Mouse (Mus musculus) layer of hippocampus, adult 2 months (tissue): ENCODE measurements at regions not wholly inside any gene's neighbourhood (a gene's known extent, or its start where the extent isn't known, plus 50 kb on each side); places are given as distances from the start of the nearest gene placed in this dataset.

Experiments
- DNase-seq, 2 experiments: peaks; one replicate each; pipeline ENCODE4 v3.0.0; 2022; ENCODE audit warnings: low spot score in 2 of 2
- H3K27ac ChIP-seq: fragments of 200-600 bp; 2 replicates; pipeline ENCODE4 v1.8.1; 2022
- H3K4me3 ChIP-seq: fragments of 200-600 bp; 2 replicates; pipeline ENCODE4 v1.8.1; 2022; ENCODE audit warnings: mild to moderate bottlenecking
- CTCF ChIP-seq: fragments of 200-600 bp; conservative IDR thresholded peaks from 2 replicates; pipeline ENCODE4 v1.8.1; 2022; ENCODE audit warnings: antibody characterized with exemption, mild to moderate bottlenecking, moderate library complexity

DNA sequence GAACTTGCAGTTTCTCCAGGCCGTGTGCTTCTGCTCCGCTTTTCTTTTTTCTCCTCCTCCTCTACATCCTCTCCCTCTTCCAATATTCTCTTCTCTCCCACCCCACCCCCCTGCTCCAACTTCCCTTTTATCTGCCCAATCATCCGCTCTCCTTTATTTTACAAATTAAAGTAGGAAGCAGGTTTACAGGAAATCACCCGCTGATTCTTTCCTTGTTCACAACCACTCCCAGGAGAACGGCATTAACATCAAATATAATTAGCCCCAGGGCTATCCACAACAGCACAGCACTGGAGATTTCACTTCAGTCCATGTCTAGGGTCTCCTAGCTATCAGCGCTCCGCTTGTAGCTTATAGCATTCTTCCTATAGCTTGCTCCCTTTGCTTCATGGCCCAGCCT, 268.6 kb downstream of the 1700009N14Rik start:
- H3K4me3 ChIP-seq, result no peak overlapping the region
- no peak for DNase-seq
- no peak overlapping the region for H3K27ac ChIP-seq
- TF ChIP-seq CTCF, result no peak

GRCm38 (mm10) chr4:39719951-39720350, 269.9 kb downstream of the 1700009N14Rik start:
- no peak overlapping the region for H3K4me3 ChIP-seq
- no peak for DNase-seq

DNA sequence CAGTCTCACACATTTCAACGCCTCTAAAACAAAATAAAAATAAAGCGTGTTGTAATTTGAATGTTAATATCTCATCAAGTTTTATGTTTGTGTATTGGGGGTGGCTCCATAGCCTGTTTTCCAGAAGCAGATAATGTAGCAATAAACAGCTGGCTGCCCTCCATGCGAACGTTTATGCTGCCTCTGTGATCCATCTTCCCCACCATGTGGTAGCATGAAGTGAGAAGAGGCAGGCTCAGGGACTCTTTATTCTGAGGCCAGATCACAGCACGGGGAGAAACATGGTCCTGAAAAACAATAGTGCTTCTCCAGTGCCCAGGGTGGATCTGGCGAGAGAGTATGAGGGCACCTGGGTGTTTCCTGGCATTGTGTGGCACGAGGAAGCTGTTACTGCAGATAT, 271.4 kb downstream of the 1700009N14Rik start:
- no peak overlapping the region for H3K4me3 ChIP-seq
- no peak for TF ChIP-seq CTCF
- H3K27ac ChIP-seq, result no peak overlapping the region
- DNase-seq, result no peak

More at GRCm38 (mm10) chr4:39719951-39720350, 269.9 kb downstream of the 1700009N14Rik start:
- H3K27ac ChIP-seq, result no peak overlapping the region
- no peak for TF ChIP-seq CTCF

- TF ChIP-seq CTCF, result no peak
- no peak overlapping the region for H3K27ac ChIP-seq
- DNase-seq, result peak; percentile 3 to 14
- no peak overlapping the region for H3K4me3 ChIP-seq
These were observed 315.5 kb downstream of the 1700009N14Rik start for GRCm38 (mm10) chr4:39765586-39765985.

GRCm38 (mm10) chr4:39791096-39791495, 341.0 kb downstream of the 1700009N14Rik start:
- no peak for DNase-seq
- no peak overlapping the region for H3K4me3 ChIP-seq
- H3K27ac ChIP-seq, result no peak overlapping the region
- TF ChIP-seq CTCF, result no peak

- no peak for TF ChIP-seq CTCF
- H3K27ac ChIP-seq, result no peak overlapping the region
- no peak overlapping the region for H3K4me3 ChIP-seq
- no peak for DNase-seq
These were observed 332.9 kb upstream of the Aco1 start for GRCm38 (mm10) chr4:39809950-39810349.

GRCm38 (mm10) chr4:39812766-39813165, 330.1 kb upstream of the Aco1 start:
- no peak for TF ChIP-seq CTCF
- DNase-seq, result no peak
- no peak overlapping the region for H3K4me3 ChIP-seq
- H3K27ac ChIP-seq, result no peak overlapping the region

- Histone ChIP-seq H3K4me3 (no peak overlapping the region), H3K27ac (no peak overlapping the region)
These were observed 327.3 kb upstream of the Aco1 start for GRCm38 (mm10) chr4:39815620-39816019.

GRCm38 (mm10) chr4:39817675-39818074, 325.2 kb upstream of the Aco1 start:
- Histone ChIP-seq H3K4me3 (no peak overlapping the region), H3K27ac (no peak overlapping the region)
- DNase-seq, result no peak
- no peak for TF ChIP-seq CTCF

More at GRCm38 (mm10) chr4:39815620-39816019, 327.3 kb upstream of the Aco1 start:
- no peak for DNase-seq
- no peak for TF ChIP-seq CTCF

DNA sequence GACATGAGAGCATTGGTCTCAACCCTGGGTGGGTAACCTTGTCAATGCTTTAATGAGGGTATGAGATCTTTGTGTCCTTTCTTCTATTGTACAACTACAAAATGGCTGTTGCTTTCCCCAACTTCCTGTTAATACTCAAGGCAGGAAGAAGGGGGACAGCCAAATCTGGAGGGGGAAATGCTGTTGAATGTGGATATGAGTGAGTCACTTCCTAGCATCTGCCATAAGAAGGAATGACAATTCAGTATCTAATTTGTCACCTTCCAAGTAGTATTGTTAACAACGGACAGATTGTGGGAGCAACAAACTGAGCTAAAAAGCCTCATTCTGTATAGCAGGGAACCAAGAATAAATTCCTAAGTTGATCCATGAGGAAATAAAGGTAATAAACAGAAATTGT, 309.2 kb upstream of the Aco1 start:
- Histone ChIP-seq H3K27ac (no peak overlapping the region), H3K4me3 (no peak overlapping the region)
- TF ChIP-seq CTCF, result no peak
- DNase-seq, result no peak
